Mouse (Mus musculus) forebrain, embryonic 15.5 days (tissue): ENCODE data around the gene Ypel4. TPM values are rescaled to one million over a fixed set of nuclear protein-coding genes. Genes with fewer than 3 reads are reported as not detected.

ENCODE experiments used
- ATAC-seq: fragments of 200-750 bp; cut with Nextera tagmentation; replicated peaks from 2 replicates; pipeline ENCODE4 v1.8.0; 2017; ENCODE audit warnings: mild to moderate bottlenecking, moderate TSS enrichment, moderate library complexity
- H3K27ac ChIP-seq: fragments of 300-500 bp; sonication (generic); replicated peaks from 2 replicates; pipeline ENCODE4 v1.5.1; 2015; ENCODE audit warnings: mild to moderate bottlenecking, inconsistent platforms
- H3K27me3 ChIP-seq: fragments of 300-500 bp; sonication (generic); 2 replicates; pipeline ENCODE4 v1.6.1; 2015; ENCODE audit warnings: inconsistent platforms
- H3K36me3 ChIP-seq: fragments of 300-500 bp; sonication (generic); 2 replicates; pipeline ENCODE4 v1.6.1; 2015; ENCODE audit warnings: mild to moderate bottlenecking, inconsistent platforms
- H3K4me1 ChIP-seq: fragments of 300-500 bp; sonication (generic); 2 replicates; pipeline ENCODE4 v1.6.1; 2015; ENCODE audit warnings: inconsistent platforms
- H3K4me2 ChIP-seq: fragments of 300-500 bp; sonication (generic); replicated peaks from 2 replicates; pipeline ENCODE4 v1.6.1; 2015; ENCODE audit warnings: mild to moderate bottlenecking, inconsistent platforms
- H3K4me3 ChIP-seq: fragments of 300-500 bp; sonication (generic); 2 replicates; pipeline ENCODE4 v1.5.1; 2015; ENCODE audit warnings: mild to moderate bottlenecking, inconsistent platforms
- H3K9ac ChIP-seq: fragments of 300-500 bp; sonication (generic); replicated peaks from 2 replicates; pipeline ENCODE4 v1.6.1; 2015; ENCODE audit warnings: mild to moderate bottlenecking, inconsistent platforms
- H3K9me3 ChIP-seq: fragments of 300-500 bp; sonication (generic); 2 replicates; pipeline ENCODE4 v1.6.1; 2016; ENCODE audit warnings: inconsistent platforms
- WGBS: fragments of 180-500 bp; shearing (Covaris S2); methylation state at CpG from one replicate; pipeline ENCODE4 v1.1.7; 2015; ENCODE audit warnings: mixed read lengths; 5-methylcytosine and 5-hydroxymethylcytosine counted together
- polyA plus RNA-seq: library from polyadenylated mRNA; unstranded; fragments of >200 nt; fragmentation: Nextera tagmentation; extraction: Ambion mirVana; gene quantifications from 2 replicates; pipeline ENCODE4 v1.2.1, GENCODE M21; 2015

Gene Ypel4
- polyA plus RNA-seq = 20.7 and 21.2 TPM in 2 replicates

GRCm38 (mm10) chr2:84733579-84734300 is at the start of gene Ypel4:
TSS of gene Ypel4 (plus strand) at chr2:84734058.
- H3K4me2 ChIP-seq = peak within 1 kb of the TSS; percentile 75
- peak; percentile 86 for ATAC-seq
- H3K27me3 ChIP-seq = no peaks in the 10 kb centered on the region
- 2% methylated on average over 8 of the region's 8 CpGs for WGBS
- peak within 1 kb of the TSS; percentile 84 for H3K27ac ChIP-seq
- peak within 1 kb of the TSS; percentile 84 for H3K9ac ChIP-seq
- no peaks in the 10 kb centered on the region for H3K36me3 ChIP-seq
- peak within 1 kb of the TSS; percentile 69 for H3K4me3 ChIP-seq
- H3K9me3 ChIP-seq = no peaks in the 10 kb centered on the region
- H3K4me1 ChIP-seq = peaks cover 51% of the 10 kb centered on the region

- H3K9ac ChIP-seq = no peak overlapping the region
- H3K27ac ChIP-seq = no peak overlapping the region
- no peaks in the 10 kb centered on the region for H3K9me3 ChIP-seq
- H3K27me3 ChIP-seq = no peaks in the 10 kb centered on the region
- no peaks in the 10 kb centered on the region for H3K4me1 ChIP-seq
- H3K36me3 ChIP-seq = peaks cover 85% of the 10 kb centered on the region
- 85% methylated on average over 2 of the region's 2 CpGs for WGBS
- no peak overlapping the region for H3K4me3 ChIP-seq
- no peak overlapping the region for H3K4me2 ChIP-seq
- no peak for ATAC-seq
Measured at GRCm38 (mm10) chr2:84688080-84688844, 45.6 kb upstream of the Ypel4 start.

- ATAC-seq = 0 out of 2 replicates have a peak, but pooled peaks have one; percentile 18
- WGBS = 89% methylated on average over 12 of the region's 12 CpGs
- Histone ChIP-seq H3K36me3 (peaks cover 88% of the 10 kb centered on the region), H3K4me3 (no peak overlapping the region), H3K27me3 (no peaks in the 10 kb centered on the region), H3K27ac (no peak overlapping the region), H3K4me2 (no peak overlapping the region), H3K9ac (no peak overlapping the region), H3K4me1 (no peaks in the 10 kb centered on the region), H3K9me3 (no peaks in the 10 kb centered on the region)
Measured at GRCm38 (mm10) chr2:84690050-84690449, 43.8 kb upstream of the Ypel4 start.

- no peak for ATAC-seq
- H3K9me3 ChIP-seq = no peaks in the 10 kb centered on the region
- H3K27me3 ChIP-seq = no peaks in the 10 kb centered on the region
- H3K4me2 ChIP-seq = no peak overlapping the region
- H3K9ac ChIP-seq = no peak overlapping the region
- WGBS = 92% methylated on average over 5 of the region's 5 CpGs
- peaks cover 63% of the 10 kb centered on the region for H3K36me3 ChIP-seq
- H3K4me3 ChIP-seq = no peak overlapping the region
- no peaks in the 10 kb centered on the region for H3K4me1 ChIP-seq
- H3K27ac ChIP-seq = no peak overlapping the region
Measured at GRCm38 (mm10) chr2:84695007-84695695, 38.7 kb upstream of the Ypel4 start.

- no peak overlapping the region for H3K4me3 ChIP-seq
- no peaks in the 10 kb centered on the region for H3K27me3 ChIP-seq
- 89% methylated on average over 1 of the region's 1 CpGs for WGBS
- H3K4me1 ChIP-seq = peaks cover 18% of the 10 kb centered on the region
- H3K27ac ChIP-seq = no peak overlapping the region
- no peak overlapping the region for H3K9ac ChIP-seq
- H3K4me2 ChIP-seq = no peak overlapping the region
- no peak for ATAC-seq
- peaks cover 25% of the 10 kb centered on the region for H3K36me3 ChIP-seq
- no peaks in the 10 kb centered on the region for H3K9me3 ChIP-seq
Measured at GRCm38 (mm10) chr2:84703497-84703896, 30.4 kb upstream of the Ypel4 start.

- Histone ChIP-seq H3K27me3 (no peaks in the 10 kb centered on the region), H3K9ac (no peak overlapping the region), H3K4me2 (no peak overlapping the region), H3K36me3 (peaks cover 23% of the 10 kb centered on the region), H3K27ac (no peak overlapping the region), H3K4me3 (no peak overlapping the region), H3K4me1 (peaks cover 19% of the 10 kb centered on the region), H3K9me3 (no peaks in the 10 kb centered on the region)
- WGBS = 64% methylated on average over 5 of the region's 5 CpGs
- no peak for ATAC-seq
Measured at GRCm38 (mm10) chr2:84704329-84704728, 29.5 kb upstream of the Ypel4 start.

GRCm38 (mm10) chr2:84705295-84705694 is 28.6 kb upstream of the Ypel4 start:
- Histone ChIP-seq H3K36me3 (peaks cover 26% of the 10 kb centered on the region), H3K4me1 (peaks cover 22% of the 10 kb centered on the region), H3K27ac (no peak overlapping the region), H3K4me2 (no peak overlapping the region), H3K4me3 (no peak overlapping the region), H3K27me3 (no peaks in the 10 kb centered on the region), H3K9me3 (no peaks in the 10 kb centered on the region), H3K9ac (no peak overlapping the region)
- 97% methylated on average over 1 of the region's 1 CpGs for WGBS
- ATAC-seq = no peak

- Histone ChIP-seq H3K4me1 (peaks cover 29% of the 10 kb centered on the region), H3K27ac (no peak overlapping the region), H3K9ac (no peak overlapping the region), H3K4me3 (no peak overlapping the region), H3K36me3 (peaks cover 30% of the 10 kb centered on the region), H3K9me3 (no peaks in the 10 kb centered on the region), H3K4me2 (no peak overlapping the region), H3K27me3 (no peaks in the 10 kb centered on the region)
- ATAC-seq = no peak
- 8% methylated on average over 1 of the region's 1 CpGs for WGBS
Measured at GRCm38 (mm10) chr2:84707523-84707922, 26.3 kb upstream of the Ypel4 start.

GRCm38 (mm10) chr2:84711898-84712297 is 22.0 kb upstream of the Ypel4 start:
- H3K27ac ChIP-seq = no peak overlapping the region
- no peak overlapping the region for H3K4me2 ChIP-seq
- no peak for ATAC-seq
- H3K27me3 ChIP-seq = no peaks in the 10 kb centered on the region
- no peak overlapping the region for H3K4me3 ChIP-seq
- H3K4me1 ChIP-seq = peaks cover 47% of the 10 kb centered on the region
- peaks cover 21% of the 10 kb centered on the region for H3K36me3 ChIP-seq
- 82% methylated on average over 2 of the region's 2 CpGs for WGBS
- H3K9me3 ChIP-seq = no peaks in the 10 kb centered on the region
- H3K9ac ChIP-seq = no peak overlapping the region

- ATAC-seq = peak; percentile 21
- peak overlapping the region; percentile 57 for H3K4me2 ChIP-seq
Measured at GRCm38 (mm10) chr2:84714422-84714810, 19.4 kb upstream of the Ypel4 start.

GRCm38 (mm10) chr2:84714811-84715561 is 18.9 kb upstream of the Ypel4 start, which contains the start of gene Zdhhc5:
TSS of gene Zdhhc5 (minus strand) at chr2:84715180.
- Histone ChIP-seq H3K4me3 (peak within 1 kb of the TSS; percentile 83), H3K27ac (peak within 1 kb of the TSS; percentile 94), H3K9ac (peak within 1 kb of the TSS; percentile 91), H3K4me2 (peak within 1 kb of the TSS; percentile 58), H3K36me3 (peaks cover 12% of the 10 kb centered on the region), H3K27me3 (no peaks in the 10 kb centered on the region), H3K9me3 (no peaks in the 10 kb centered on the region), H3K4me1 (peaks cover 27% of the 10 kb centered on the region)
- peak; percentile 97 for ATAC-seq
- under 1% methylated on average over 102 of the region's 107 CpGs for WGBS

More at GRCm38 (mm10) chr2:84714422-84714810, 19.4 kb upstream of the Ypel4 start:
- Histone ChIP-seq H3K36me3 (peaks cover 16% of the 10 kb centered on the region), H3K9me3 (no peaks in the 10 kb centered on the region), H3K4me1 (peaks cover 30% of the 10 kb centered on the region), H3K27me3 (no peaks in the 10 kb centered on the region), H3K4me3 (peak overlapping the region; percentile 83), H3K27ac (peak overlapping the region; percentile 94), H3K9ac (peak overlapping the region; percentile 91)
- WGBS = under 1% methylated on average over 22 of the region's 26 CpGs
